Mouse (Mus musculus) bone marrow macrophage, adult 2 months (primary cell): Measurements from ENCODE around the gene Msl1.

ENCODE experiments used
- CTCF ChIP-seq: IDR thresholded peaks from 2 replicates; pipeline ENCODE4 v1.5.1; 2012; ENCODE audit warnings: low read depth, mild to moderate bottlenecking, low read length, moderate library complexity
- POLR2A ChIP-seq: IDR thresholded peaks from 2 replicates; pipeline ENCODE4 v1.6.1; 2012; ENCODE audit warnings: mild to moderate bottlenecking, low read depth, low read length, borderline replicate concordance

DNA sequence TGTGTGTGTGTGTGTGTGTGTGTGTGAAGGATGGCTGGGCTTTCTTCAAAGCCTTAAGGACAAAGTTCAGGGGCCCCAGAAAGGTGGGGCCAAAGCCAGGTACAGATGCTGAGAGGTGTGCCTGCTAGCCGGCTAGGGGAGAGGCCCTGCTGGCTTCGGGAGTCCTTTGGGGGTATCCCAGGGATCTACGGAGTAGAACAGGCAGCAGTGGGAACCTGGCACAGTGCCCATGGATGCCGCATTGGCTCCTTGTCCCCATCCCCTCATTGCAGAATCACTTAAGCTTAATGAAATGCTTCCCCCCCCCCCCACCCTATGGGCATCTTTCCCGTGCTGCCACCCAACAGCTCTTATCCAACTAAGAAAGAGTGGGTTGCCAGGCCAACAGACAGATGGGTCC lies 45.6 kb upstream of the Msl1 start:
- no peak for TF ChIP-seq CTCF
- TF ChIP-seq POLR2A: no peak
